Mouse (Mus musculus) gastrocnemius, postnatal 14 days (tissue): Measurements from ENCODE around the gene Laptm4a. TPM values are rescaled to one million over a fixed set of nuclear protein-coding genes. Genes with fewer than 3 reads are reported as not detected.

Source experiments
- DNase-seq: peaks from one replicate; pipeline ENCODE4 v3.0.0; 2021; ENCODE audit warnings: mixed read lengths
- intact Hi-C: fragments of 180-260 bp; cut with DNase I; formaldehyde crosslinking; loops from one replicate; pipeline ENCODE4 v1.15.1; 2025; ENCODE audit warnings: low total_unique reads
- total RNA-seq, 2 experiments: library from RNA; stranded (reverse); gene quantifications; 2 replicates each; pipeline ENCODE4 v1.2.3; 2021

The Laptm4a gene
- total RNA-seq, 2 experiments from 2014 or later, result 303 to 334 TPM

DNA sequence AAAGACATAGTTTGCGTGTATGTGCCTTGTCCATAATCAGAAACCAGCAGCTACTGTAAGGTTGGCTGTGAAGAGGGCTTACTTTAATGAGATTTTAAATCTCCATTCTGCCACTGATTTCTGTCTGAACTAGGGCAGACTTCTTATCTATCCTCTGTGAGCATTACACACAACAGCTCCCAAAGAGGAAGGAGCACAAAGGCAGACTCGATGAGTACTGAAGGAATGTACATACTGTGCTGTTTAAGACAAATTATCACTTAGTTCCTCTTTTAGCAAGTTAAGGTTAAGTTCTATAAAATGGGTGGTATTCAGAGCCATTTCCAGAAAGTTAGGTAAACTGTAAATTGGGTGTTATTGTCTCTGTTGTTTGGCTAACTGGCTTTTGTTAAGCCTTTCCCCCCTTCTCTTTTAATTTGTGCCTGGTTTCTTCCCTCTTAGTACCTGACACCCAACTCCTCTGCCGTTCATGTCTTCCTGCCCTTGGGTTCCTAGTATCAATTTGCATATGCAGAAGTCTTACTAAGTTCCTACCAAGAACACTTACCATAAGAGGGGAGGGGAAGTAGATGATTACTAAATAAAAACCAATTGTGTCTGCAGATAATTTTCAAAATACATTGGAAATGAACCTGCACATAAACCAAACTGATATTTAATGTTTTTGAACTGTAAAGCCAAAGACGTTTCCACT lies 20.4 kb downstream of the Laptm4a start:
- intact Hi-C loops, result no loop called here
- no peak for DNase-seq

DNA sequence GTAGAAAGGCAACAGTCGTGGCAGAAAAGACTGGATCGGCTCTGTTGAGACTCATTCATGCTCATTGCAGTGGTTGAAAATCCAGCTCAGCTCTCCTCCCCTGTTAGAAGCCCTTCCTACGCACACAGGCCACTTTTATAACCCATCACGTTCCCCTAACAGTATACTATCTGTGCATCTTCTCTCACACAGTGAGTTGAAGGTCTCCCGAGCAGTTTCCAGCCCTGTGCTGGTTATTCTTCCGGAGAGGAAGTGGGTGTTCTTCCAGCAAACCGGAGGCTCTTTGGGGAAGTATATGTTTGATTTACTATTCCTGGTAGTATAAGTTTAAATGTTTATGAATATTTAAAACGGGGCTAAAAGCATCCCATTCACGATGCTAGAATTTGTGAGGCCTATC lies 25.7 kb downstream of the Laptm4a start:
- DNase-seq, result no peak
- intact Hi-C loops, result no loop called here

- intact Hi-C loops, result no loop called here
- DNase-seq, result peak; percentile 80
These were observed 26.4 kb downstream of the Laptm4a start, which contains the start of gene Matn3 for GRCm38 (mm10) chr12:8947714-8948464. Gene Matn3 (plus strand): TSS chr12:8947929.

- intact Hi-C loops, result no loop called here
- no peak for DNase-seq
These were observed 31.7 kb downstream of the Laptm4a start for GRCm38 (mm10) chr12:8953136-8953535.

- intact Hi-C loops, result no loop called here
These were observed 32.7 kb downstream of the Laptm4a start for GRCm38 (mm10) chr12:8954161-8954561.

DNA sequence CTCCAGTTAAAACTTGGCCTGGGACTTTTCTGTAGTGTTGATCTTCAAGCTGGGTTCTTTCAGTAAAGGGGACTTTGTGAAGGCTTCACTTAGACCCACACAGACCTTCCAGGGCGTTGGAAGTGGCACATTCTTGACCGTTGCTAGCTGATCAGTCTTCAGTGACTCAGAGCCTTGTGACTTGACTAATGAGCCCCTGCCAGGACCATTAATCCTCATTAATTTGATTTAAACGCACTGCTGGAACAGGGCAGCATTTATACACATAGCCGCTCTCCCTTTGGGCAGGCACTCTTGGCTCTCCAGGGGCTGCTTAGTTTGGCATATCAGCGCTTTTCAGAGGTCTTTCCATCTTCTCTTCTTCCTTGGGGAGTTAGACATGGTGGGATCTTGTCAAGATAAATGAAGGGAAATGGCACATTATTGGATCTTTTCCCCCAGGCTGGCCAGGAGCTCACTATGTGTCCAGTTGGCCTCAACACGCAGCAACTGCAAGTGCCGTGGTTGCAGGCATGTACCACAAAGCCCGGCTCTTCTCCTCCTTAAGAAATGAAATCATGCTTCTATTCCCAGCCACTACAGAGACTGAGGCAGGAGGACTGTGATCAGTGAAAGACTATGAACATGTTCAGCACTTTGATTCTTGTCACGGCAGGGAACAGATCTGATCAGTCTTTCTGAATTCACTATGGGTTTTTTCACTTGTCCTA lies 40.3 kb downstream of the Laptm4a start:
- no peak for DNase-seq
- intact Hi-C loops, result no loop called here

More at GRCm38 (mm10) chr12:8954161-8954561, 32.7 kb downstream of the Laptm4a start:
- no peak for DNase-seq

- peak; percentile 71 for DNase-seq
- intact Hi-C loops, result no loop called here
These were observed 48.4 kb downstream of the Laptm4a start for GRCm38 (mm10) chr12:8969828-8970227.

- intact Hi-C loops, result no loop called here
- DNase-seq, result peak; percentile 94
These were observed 52.5 kb downstream of the Laptm4a start, which contains the start of gene Wdr35 for GRCm38 (mm10) chr12:8973820-8974465. Gene Wdr35 (plus strand): TSS chr12:8973892.

DNA sequence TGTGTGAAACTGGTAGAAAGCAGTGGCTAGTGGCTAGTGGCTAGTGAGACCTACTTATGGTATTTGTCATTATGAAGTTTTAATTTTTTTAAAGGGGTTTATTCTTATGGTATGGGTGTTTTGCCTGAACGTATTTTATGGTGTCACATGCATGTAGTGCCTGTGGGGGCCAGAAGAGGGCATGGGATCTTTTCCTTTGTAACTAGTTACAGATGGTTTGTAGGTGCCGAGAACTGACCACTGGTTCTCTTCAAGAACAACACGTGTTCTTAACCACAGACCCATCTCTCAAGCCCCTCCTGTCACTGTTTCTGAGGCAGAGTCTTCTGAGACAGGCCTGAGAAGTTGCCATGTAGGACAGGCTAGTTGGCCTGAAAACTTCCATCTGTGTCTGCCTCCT lies 53.6 kb downstream of the Laptm4a start:
- no peak for DNase-seq
- intact Hi-C loops, result no loop called here

Other genes with a start within 250 kb of the Laptm4a start
- 10 to 100 TPM; 63.1 to 66.7 TPM for gene Pum2, start 247.5 kb upstream of the Laptm4a start, total RNA-seq
- gene Sdc1, start 150.3 kb upstream of the Laptm4a start, total RNA-seq, result 10 to 100 TPM in 1 of 2 experiments, 1 to 10 TPM in 1; 8.3 to 11.2 TPM
- under 1 TPM; 0.64 to 0.70 TPM for gene Matn3, start 26.3 kb downstream of the Laptm4a start, total RNA-seq
- gene Wdr35, start 52.2 kb downstream of the Laptm4a start, total RNA-seq, result 10 to 100 TPM; 11.4 to 14.4 TPM
- 10 to 100 TPM; 14.5 to 16.7 TPM for gene Ttc32, start 108.3 kb downstream of the Laptm4a start, total RNA-seq